Mouse (Mus musculus): ENCODE data around the gene Gzmm.

DNA sequence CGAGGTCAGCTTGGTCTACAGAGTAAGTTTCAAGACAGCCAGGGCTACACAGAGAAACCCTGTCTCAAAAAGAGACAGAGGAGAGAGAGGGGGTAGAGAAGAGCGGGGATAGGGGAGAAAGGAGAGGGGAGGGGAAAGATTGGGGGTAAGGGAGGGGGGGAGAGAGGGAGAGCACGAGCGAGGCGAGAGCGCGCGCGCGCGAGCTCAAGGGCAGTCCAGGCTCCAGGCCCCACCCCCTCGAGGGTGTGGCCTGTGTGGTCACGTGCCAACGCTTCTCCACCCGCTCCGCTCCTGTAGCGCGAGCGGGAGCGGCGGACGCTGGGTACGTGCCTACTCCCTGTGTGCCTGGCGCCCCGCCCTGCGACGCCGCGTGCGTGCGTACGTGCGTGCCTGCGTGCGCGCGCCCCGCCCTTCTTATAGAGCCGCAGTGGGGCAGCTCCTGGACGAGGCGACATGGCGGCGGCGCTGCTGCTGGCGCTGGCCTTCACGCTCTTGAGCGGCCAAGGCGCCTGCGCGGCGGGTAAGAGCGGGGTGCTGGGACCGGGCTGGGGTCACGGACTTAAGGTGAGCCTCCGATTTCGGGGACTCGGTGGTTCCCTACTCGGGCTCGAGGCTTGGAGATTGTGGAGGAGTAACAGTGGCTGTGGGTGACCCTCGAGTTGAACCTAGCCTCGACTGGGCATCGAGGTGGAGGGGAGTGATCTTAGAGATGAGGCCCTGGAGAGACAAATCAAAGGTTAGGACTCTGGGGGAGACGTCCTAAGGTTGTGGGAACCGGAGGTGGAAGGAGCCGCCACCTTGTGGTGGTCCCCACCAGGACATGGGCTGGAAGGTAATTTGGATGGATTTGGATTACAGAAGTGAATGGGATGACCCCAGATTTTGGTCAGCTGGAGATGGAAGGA is 15.5 kb downstream of the Gzmm start, which contains the start of gene Bsg:
- no peak for TF ChIP-seq CHD2 (IDR thresholded peaks at IDR 0.05; ENCODE audit: low read depth, low read length)
- no peak for TF ChIP-seq ZNF384 (IDR thresholded peaks at IDR 0.05; ENCODE audit: low read depth, low read length)
- TF ChIP-seq HCFC1 (IDR thresholded peaks at IDR 0.05; ENCODE audit: borderline replicate concordance, insufficient read depth, low read length) = no peak
- no peak for TF ChIP-seq ZC3H11A (IDR thresholded peaks at IDR 0.05; ENCODE audit: borderline replicate concordance, low read depth, low read length)
- no peak for TF ChIP-seq MAFK (IDR thresholded peaks at IDR 0.05; ENCODE audit: insufficient read depth, low read depth, low read length)
